Mouse (Mus musculus) mesoderm, embryonic 11.5 days (tissue): ENCODE measurements around the gene Pik3ap1.

Source experiments
- DNase-seq: peaks from one replicate; pipeline ENCODE4 v3.0.0-alpha.2; 2012; ENCODE audit warnings: low read depth, low spot score

Pik3ap1 gene

DNA sequence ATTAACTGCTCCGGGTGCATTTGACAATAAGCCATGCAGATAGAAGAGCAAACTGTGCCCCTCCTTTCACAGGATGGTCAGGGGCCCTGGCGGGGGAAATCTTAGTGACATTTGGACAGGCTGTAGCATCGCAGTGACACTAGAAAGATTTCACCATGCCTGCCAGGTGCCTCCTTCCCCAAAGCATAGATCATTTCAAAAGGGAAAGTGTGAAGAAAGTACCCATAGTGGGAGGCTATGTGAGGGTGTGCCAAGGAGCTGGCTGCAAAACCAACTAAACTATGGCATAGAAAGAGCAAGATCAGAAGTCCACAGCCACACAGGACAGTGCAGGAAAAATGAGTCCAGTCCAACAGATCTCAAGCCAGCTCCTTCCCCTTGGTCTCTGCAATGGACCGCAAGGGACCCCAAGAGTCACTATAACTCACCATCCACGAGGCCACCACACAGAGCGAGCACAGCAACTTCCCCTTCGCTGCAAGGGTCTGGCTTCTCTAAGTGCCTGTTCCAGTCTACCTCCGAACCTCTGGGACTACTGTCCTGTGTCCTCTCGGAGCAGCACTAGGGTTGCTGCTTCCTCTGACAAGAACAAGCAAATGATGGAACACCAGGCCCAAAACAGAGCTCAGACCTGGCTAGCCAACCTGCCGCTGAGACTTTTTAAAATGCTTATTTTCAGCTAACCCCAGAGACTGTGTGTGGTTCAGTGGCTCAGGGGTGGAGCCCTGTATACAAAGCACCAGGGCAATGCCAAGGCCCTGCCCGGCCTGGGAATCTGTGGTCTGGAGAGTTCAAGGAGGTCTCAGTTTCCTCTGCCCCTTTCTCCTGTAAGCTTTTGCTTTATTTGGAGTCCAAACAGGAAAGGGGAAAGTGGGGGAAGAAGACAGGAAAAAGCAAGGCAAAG, 15.1 kb downstream of the Pik3ap1 start:
- no peak for DNase-seq

DNA sequence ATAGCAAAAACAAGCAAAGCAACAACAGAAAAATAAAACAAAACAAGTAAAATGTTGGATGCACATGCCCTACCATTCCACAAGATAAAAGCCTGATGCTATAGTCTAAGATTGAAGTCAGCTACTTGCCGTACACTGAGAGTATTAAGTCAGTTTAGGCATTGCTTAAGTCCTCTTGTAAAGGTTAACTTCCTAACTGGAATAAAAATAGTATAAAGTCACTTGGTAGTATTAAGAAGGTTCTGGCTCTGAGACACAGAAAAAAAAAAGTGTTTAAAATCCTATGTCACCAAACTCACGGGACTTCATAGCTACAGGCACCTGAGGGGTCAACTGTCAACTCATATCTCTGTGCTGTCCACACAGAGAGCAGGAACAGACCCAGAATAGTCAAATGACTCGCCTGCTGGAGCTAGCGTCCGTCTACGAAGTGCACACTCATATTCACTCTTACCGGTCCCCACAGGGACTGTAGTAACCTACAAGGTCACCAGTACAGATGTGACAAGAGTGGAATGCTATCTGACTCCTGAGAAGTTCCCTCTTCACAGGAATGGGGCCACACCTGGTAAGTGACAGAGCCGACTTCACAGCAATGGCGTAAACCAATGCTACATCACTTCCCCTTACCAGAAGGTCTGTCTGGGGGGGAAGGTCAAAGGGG, 17.9 kb downstream of the Pik3ap1 start:
- no peak for DNase-seq

DNA sequence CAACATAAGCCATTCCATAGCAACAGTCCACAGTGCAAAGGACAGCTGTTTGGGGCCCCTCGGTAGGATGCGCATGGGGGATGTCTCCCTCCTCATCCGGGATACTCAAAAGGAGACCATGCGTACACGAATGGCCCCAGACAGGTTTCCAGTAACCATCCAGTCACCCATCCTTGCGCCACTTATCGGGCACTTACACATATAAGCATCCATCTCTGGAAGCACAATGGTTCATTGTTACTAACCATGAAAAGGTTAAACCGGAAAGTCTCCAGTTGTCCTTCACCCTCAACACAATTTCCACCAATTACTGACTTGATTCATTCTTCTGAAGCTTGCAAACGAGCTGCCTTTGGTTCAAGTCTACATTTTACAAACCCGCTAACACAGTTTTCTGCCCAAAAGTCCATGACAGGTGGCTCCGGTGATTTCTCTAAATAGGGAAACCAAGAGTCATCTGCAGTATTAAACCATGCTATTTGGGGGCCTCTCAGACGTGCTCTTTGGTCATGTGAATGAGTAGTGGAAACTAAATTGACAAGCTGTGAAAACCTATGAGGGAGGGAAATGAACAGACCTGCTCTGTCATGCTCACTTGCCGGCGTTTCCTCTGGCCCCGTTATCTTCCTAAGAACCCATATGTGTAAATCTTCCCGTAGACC, 18.6 kb downstream of the Pik3ap1 start:
- no peak for DNase-seq

DNA sequence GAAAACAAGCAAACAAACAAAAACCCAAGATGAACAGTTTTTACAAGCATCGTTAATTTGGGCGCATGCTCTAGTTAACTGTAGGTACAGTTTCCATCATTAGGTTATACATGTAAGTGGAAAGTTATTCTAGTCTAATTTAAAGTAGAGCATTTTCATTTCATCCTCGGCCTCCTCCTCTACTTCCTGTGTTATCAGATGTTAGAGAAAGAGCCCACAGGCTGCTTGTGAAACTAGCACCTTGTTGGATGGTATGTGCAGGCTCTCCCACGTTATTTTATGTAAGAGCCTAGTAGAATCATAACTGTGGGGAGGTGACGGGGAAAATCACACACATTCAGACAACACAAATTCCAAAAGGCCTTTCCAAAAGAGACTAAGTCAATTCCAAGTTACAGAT, 19.3 kb downstream of the Pik3ap1 start:
- DNase-seq = no peak

DNA sequence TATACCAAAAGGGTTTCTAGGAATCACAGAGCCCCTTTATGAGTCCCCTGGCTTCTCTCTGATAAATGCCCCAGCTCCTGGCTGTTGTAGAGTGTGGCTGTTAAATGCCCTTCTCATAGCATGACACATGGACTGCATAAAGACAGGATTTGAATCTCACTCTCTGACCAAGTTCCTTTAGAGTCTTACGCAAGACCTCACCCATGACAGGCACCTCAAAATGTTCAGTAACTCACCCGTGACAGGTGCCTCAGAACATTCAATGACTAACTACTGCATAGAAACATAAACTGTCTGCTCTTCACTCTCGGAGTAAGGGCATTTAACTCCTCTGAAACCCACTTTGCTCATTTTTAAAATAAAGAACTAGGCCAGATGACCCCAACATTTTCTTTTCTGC, 20.4 kb downstream of the Pik3ap1 start:
- DNase-seq = no peak

DNA sequence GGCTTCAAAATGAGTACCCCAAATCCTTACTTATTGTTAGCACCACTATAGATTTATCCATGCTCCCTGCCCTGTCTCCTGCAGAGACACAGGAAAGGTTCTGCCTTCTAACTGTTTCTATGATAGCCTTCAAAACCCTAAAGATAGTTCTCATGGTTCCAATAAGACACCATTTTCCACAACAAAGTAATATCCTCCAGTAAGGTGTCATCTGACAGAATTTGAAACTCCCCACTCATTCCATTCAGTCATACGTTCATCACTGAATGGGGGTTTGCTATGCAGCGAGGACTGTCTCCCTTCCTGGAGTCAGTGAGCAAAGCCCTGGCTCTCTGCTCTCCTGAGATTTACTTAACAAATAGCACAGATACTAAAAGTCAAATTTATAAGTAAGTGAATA, 21.9 kb downstream of the Pik3ap1 start:
- no peak for DNase-seq

DNA sequence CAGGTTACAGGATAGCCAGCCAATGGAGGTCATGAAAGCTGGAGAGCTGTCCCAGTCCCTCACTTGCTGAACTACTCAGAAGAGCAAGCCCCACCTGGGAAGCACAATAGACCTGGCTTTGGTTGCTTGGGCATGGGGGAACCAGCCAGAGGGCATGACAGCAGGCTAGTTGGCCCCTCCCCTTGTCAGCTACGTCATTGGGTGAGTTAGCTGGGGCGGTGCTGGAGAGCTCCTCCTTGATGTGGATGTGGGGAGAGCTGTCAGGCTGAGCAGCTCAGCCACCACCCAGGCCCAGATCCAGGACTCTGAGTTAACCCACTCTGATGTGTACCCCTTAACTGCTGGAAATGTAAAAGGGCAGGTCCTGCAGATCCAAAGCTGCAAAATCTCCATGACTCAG, 24.4 kb downstream of the Pik3ap1 start:
- no peak for DNase-seq

DNA sequence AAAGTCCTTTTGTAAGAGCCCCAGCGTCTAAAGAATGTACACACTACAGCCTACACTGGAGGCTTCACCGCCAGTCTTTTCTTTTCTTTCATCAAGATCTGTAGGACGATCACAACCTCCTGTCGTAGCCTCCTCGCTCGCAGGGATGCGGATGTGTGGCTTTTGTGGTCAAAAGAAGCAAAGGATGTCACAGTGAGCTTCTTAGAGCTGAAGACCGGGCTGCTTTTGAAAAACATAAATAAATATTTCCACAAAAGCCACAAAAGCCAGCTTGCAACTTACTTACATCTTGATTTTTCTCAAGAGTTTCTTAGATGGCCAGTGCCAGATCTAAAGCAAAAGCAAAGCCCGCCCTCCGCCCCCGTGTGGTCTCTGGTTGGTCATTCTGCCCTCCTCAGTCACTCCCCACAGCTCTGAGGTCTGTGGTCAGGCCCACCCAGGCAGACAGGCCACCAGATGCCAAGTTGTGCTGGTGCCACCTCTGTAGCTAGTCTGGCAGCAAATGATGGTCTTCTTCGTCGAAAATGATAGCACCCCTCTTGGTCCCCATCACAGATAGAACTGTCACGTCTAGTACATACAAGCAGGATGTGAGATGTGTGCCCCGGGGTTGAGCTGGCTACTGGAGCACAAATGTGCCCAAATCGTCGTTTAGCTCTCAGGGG, 30.5 kb downstream of the Pik3ap1 start:
- DNase-seq = no peak

DNA sequence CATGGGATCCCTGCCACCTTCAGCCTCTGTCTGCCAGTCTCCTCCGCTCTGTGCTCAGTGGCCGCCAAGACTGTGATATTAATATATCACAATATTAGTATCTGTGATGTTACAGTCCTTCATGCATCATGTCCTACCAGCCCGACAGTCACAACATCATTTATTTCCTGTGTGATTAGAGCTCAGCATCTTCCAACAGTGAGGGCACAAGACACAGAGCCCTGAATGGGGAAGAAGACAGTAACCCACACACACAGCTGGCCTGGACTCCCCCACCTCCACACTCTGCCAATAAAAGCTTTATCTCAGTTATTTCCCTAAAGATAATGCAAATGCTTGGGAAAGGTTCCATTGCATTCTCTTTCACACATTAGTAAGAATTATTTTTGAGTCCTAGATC, 35.3 kb downstream of the Pik3ap1 start:
- DNase-seq = no peak

DNA sequence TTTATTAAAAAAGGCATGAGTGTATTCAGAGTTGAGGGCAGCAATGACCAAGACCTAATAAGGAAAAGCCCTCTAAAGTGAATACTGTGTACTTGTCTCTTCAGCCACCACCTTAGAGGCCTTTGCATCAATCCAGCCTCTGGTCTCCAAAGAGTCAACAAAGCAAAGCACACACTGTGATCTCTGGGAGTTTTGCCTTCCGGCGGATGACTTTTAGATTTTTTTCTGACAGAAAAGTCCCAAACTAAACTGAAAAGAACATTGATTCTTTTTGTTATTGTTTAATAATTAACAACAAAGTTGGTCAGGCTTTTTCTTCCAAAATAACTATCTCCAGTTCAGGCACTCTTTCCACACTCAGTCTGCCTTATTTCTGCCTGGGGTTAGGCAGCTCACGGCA, 36.7 kb downstream of the Pik3ap1 start:
- no peak for DNase-seq

DNA sequence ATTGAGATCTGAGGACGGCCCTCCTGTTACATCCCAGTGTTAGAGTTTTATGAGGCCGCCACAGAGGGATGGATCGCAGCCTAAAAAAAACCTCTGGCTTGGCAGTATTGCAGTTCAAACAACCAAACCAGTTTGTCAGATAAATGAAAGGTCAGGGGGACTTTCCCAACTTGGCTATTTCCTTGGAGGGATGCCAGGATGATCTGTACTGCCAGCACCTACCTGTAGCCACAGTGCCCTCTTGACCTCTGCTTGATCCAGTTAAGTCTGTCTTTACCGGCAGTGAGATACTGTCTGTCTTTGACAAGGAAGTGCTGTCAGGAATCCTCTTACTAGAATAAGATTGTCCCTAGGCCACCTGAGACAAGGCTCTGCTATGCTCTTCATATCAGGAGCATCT, 37.6 kb downstream of the Pik3ap1 start:
- no peak for DNase-seq

DNA sequence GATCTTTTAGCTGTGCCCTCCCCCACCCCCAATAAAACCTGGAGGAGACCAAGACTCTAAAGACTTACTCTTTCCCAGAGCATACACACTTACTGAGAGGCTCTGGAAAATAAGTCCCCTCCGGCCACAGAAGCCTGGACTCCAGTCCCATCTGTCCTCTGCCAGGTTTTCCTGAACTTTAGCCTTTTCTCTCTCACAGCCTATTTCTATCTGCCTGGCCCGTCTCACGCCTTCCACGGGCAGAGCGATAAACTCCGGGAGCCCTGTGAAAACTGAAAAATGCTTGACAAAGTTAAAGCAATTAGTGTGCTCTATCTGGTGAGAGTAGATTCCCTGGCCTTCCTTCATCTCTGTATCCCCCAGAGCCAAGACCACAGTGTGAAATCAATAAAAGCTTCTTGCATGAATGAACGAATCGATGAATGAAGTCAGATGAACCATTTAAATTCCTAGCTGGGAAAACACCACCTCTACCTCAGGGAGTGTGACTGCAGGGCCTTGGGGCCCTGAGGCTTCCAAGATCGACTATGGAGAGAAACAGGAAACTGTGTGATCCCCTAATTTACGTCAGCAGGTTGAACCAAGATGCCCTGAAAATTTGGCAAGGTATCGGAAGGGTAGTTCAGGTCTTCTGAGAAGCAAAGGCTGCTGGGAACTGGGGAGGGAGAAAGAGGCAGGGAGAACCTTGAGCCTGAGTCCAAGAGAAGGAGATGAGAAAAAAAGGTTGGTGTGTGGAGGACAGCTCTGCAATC, 38.6 kb downstream of the Pik3ap1 start:
- no peak for DNase-seq

DNA sequence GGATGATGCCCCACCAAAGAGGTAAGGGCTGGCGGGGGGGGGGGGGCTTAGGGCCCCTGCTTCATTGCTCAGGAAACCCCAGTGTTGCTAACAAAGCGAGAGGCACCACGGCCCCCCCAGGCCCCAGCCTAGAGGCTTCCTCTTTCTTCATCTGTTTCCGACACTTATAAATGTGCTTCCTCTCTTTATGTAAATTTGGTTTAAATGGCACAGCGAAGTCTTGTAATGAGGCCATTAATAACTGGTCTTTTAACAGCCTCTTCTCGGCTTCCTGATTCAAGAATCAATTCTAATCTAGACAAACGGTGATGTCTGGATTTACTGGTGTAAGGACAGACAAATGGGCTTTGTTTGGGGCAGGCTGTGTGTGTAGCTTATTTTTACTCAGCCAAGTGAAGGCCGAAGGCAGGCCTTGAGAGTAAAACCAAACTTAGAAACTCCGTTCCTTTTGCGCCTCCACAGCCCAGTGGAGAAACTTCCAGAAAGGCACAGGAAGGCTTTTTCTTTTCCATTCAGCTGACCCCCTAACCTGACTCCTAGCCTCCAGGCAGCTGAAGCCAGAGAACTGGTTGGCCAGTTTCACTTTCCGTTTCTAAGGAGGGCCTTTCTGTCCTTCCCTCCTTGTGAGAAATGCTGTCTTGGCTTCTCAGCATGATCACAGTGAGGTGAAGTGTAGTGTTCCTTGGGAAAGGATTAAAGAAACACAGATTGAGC, 39.7 kb downstream of the Pik3ap1 start:
- DNase-seq = no peak

DNA sequence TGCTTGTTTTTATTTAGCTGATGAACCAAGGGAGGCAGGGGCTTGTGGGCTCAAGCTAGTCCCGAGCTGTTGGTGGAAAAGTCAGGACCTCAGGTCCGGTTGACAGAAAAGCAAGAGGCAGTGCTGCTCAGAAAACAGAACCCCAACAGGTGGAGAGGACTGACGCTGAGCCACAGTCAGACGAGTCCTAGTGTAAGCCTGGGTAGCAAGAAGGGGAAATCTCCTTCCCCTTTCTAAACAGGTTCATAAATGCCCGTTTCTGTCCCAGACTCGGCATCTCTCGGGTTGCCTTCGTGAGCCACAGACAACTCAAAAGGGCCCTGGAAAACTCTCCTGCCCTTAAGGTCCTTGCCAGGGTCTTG, 40.3 kb downstream of the Pik3ap1 start:
- DNase-seq = no peak

DNA sequence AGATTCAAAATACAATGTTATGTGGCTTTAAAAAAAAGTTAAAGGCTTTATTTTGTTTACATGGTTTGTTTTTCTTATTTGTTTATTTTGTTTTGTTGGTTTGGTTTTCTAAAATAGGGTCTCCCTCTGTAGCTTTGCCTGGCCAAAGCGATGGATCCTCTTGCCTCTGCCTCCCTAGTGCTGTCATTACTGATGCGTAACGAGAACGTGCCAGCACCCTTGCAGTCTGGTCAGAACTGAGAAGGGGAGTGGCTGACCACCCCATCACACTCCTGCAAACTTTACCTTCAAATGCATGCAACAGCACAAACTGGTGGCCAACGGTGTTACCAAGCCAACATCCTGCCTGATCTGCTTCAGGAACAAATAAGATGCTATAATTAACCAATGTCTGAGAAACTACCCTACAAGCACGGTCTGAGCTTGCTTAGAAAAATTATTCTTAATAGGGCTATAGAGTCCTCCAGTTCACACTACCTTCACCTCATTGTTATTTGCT, 42.3 kb downstream of the Pik3ap1 start:
- DNase-seq = no peak

DNA sequence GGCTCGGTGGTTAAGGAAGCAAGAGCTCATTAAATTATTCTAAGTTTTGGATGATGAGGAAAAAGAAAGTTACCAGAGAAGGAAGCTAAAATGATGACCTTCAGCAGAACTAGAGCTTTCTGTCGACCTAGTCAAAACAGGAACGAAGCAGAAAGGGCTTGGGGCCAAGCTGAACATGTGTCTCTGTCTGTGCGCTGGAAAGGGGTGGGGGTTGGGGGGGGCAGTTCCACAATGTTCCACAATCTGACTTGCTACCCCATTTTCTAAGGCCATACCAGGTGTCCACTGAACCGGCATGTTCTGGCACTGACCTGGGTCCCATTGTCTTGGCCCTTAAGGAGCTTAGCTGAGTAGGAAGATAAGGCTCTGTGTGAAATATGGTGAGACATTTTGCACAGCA, 43.2 kb downstream of the Pik3ap1 start:
- no peak for DNase-seq

DNA sequence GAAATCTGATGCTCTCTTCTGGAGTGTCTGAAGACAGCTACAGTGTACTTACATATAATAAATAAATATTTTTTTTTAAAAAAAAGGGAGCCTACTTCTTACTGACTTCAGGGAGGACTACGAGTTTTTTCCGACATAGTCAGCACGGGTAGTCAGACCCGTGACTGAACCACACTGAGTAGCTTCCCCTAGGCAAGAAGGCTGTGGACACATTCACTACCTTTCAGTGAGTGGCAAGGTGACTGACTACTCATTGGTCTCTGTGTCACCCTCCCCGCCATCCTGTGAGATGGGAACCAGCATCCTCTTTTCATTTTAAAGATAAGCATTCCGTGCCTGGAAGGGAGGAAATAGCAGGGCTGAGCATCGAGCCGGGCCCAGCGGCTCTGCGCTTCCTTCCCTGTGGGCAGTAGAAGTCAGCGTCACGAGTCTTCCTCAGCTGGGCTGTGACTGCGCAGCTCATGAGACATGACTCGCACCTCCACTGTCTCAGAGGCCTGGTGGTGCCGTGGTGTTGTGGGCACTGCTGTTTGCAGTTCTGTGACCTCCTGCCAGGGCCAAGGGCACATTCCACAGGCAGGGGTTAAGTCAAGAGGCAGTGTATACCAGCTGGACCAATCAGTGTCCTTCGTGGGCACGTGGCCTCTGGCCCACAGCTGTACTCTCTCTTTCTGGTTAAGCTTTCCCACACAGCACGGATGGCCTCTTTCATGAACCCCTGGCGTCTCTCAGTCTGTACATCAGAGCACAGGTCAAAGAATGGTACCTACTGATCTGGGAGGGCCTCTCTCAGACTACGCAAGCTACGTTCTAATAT, 45.7 kb downstream of the Pik3ap1 start:
- DNase-seq = no peak

DNA sequence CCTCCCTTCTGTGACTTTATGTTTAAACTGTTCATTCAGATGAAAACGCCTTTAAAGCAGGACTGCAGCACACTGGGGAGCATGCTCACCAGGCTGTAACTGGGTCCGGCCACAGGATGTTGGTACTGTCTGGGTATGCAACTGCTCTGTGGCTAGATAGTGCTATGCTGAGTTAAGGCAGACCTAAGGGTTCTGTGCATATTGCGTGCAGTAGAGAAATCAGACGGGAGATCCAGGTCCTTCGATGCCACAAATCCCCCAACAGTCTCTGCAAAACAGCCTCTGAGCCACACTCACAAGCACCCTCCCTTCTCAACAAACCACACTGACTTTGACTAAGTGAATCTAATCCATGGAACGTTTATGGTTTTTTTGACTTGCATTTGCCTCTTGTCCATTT, 46.5 kb downstream of the Pik3ap1 start:
- DNase-seq = no peak

DNA sequence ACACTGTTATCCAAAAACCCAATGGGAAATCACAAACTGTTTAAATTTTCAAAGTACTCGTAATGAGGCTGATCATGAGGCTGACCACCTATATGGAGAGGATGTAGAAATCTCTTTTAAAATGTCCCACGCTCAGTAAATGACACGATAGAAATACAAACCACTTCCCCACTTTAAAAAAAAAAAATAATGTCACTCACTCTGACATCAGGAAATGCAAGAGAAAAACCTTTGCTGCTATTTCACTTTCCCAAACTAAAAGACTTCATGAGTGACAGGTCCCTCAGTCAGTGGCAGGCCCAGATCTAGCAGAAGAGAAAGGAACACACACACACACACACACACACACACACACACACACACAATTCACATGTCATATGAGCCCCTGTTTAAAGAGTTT, 49.2 kb downstream of the Pik3ap1 start:
- DNase-seq = no peak

DNA sequence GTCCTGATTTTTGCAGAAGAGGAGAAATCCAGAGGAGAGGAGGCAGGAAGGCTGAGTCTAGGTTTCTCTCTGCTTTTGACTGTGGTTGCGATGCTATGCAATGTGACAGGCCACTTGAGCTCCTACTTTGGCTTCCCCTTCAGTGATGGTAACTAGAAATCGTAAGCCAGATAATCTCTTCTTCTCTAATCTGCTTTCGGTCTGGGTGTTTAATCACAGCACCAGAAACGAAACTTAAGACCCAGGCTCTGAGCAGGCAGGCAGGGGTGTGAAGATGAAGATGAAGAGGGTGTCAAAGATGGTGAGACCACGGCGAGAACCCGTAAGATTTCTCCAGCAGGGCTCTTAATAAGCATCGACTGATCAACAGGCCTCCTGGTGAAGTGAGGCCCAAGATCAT, 51.9 kb downstream of the Pik3ap1 start:
- no peak for DNase-seq
